Mouse (Mus musculus): ENCODE data around the gene Gper1.

- TF ChIP-seq CHD2 (IDR thresholded peaks at IDR 0.05; ENCODE audit: low read length) (no peak), GABPA (IDR thresholded peaks at IDR 0.05; ENCODE audit: low read depth, low read length) (no peak), USF1 (IDR thresholded peaks at IDR 0.05; ENCODE audit: low read depth, low read length) (no peak), POLR2A (IDR thresholded peaks at IDR 0.05; ENCODE audit: control insufficient read depth in 1 of 2, insufficient read depth in 1 of 2, low read depth in 1 of 2, low read length in 2 of 2, poor library complexity in 1 of 2) (no peak), HCFC1 (IDR thresholded peaks at IDR 0.05; ENCODE audit: low read depth, low read length) (no peak), RCOR1 (IDR thresholded peaks at IDR 0.05; ENCODE audit: low read depth, low read length) (no peak), CTCF (IDR thresholded peaks at IDR 0.05 in 2 of 3, conservative IDR thresholded peaks at IDR 0.05 in 1 of 3; ENCODE audit: control insufficient read depth in 1 of 3, insufficient read depth in 1 of 3, low read depth in 2 of 3, low read length in 3 of 3, poor library complexity in 1 of 3, severe bottlenecking in 1 of 3) (no peak), POLR2AphosphoS2 (IDR thresholded peaks at IDR 0.05; ENCODE audit: low read length) (no peak), MYC (IDR thresholded peaks at IDR 0.05; ENCODE audit: low read depth, low read length) (no peak), ZKSCAN1 (IDR thresholded peaks at IDR 0.05; ENCODE audit: low read depth, low read length) (no peak), UBTF (IDR thresholded peaks at IDR 0.05; ENCODE audit: borderline replicate concordance, insufficient read depth, low read depth, low read length) (no peak), NRF1 (IDR thresholded peaks at IDR 0.05; ENCODE audit: insufficient read depth, low read depth, low read length, poor library complexity, severe bottlenecking) (no peak)
These were observed 37.0 kb downstream of the Gper1 start for GRCm38 (mm10) chr5:139459938-139460337.
